Mouse (Mus musculus) lung, postnatal 36 days (tissue): ENCODE data around the gene Fars2.

Experiments
- DNase-seq: peaks from one replicate; pipeline ENCODE4 v3.0.0; 2022; ENCODE audit warnings: mixed read lengths

Fars2 gene

DNA sequence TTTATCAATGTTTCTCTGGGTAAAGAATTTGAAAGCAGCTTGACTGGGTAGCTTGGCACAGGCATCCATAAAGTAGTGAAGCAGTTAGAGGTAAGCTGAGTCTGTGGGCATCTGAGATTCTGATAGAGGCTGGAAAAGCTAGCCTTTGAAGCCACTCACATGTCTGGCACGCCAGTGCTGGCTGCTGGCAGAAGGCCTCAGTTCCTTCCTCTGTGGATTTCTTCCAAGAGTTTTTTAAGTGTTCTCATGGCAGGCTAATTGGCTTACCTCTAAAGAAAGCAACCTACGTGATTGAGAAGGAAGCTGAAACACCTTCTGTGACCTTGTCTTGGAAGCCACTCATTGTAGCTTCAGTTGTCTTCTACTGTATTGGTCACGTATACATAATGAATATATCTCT, 600.2 kb downstream of the Fars2 start:
- DNase-seq: peak; percentile 55

DNA sequence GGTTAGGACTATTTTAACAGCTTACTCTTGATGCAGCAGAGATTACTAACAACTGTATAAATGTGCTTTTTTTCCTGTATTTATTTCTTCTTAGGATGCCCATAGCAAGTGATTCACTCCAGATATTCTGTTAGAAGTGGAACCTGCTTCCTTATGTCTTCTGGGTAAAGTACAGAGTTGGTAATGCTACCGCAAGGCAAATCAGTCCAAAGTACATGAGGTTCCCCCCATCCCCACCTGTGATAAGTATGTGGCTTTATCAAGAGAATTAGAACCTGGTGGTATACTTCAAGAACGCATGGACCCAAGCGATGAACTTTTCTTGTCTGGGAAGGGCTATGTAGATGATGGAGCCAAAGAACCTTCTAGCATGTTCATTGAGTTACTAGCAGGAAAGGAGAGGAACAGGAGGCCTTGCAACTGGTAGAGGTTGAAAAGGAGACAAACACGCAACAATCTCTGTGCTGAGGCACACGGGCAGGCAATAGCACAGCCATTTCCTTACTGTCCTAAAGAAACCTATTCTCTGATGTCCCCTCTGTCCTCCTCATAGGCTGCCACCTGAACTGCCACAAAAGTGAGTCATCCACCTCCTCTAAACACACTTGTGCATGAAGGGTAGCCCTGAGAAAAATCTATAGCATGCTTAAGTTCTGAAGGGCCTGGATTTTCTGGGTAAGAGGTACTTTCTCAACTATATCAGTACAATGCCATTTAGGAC, 603.2 kb downstream of the Fars2 start:
- no peak for DNase-seq

DNA sequence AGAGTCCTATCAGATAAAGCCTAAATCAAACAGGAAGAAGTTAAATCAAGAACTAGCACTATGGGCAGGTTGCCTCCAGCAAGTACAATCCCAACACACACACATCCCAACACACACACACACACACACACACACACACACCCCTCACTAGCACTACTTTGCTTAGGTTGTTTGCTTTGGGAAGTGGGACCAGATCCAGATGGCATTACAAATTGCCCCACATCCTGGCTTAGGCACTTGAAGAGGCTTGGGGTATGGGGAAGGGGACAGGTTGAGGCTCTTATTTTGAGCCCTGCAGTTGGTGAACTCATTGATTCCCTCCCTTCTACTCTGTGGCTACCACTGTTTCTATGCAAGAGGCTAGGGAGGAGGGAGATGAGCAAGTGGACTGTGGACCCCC, 605.1 kb downstream of the Fars2 start:
- DNase-seq: no peak

DNA sequence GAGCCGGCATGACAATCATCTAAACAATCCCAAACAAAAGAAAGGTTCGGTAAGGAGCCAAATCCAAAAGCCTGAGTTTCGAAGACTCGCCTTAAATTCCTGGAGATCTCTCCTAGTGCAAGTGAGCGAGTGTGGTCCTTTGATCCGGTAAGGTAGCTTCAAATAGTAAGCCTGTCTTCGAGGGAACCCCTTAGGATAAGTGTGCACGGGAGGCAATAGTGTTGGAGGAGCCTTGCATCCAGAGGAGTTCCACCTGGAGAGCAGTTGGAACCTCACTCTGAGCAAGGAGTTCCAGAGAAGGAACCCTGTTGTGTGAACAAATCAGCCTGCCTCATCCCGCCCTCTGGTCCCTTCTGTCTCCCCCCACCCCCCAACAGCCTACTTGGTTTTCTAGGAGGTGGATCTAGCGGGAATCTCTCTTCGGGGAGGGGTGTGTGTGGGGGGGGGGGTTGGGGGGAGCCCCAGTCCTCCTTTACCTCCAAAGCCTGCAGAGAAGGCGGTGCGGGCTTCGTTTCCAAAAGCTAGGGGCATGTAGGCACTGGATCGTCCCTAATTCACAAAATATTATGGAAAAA, 606.6 kb downstream of the Fars2 start:
- no peak for DNase-seq

DNA sequence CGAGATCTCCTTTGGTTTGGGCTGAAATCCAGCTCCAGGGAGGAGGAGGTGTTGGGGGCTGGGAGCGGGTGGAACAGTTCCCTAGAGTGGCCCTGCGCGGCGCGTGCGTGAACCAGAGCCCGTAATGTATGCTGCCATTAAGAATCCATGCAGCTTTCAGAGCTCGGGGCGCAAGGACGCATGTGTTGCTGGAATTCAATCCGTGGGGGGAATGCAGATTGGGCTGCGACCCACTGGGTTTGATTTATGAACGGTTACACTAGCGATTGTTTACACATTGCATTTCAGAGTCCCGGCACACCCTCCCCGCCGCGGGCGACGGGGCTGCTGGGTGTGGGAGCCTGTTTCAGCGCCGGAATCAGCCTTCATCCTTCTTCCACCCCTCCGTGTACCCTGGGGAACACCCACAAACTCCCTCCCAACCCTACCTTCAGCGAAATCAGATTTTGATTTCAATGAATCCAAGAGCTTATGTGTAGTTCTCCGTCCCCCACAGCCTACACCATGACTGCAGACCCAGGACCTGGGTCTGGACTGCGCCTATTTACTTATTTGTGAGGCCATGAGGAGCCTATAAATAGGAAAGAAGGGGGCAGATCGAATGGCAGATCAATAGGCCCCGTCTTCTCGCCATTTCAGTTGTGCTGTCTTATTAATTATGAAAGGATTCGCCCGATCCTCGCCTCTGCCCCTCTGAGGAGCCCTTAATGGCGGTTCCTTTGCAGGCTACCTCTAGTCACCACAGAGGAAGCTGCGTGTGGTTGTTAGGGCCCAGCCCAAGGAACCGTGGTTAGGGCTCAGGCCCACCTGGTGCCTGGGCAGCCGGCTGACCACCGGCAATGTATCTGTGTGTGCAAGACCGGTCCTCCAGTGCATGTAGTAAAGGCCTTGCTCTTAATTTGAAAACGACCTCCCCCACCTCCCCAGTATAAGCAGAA, 607.6 kb downstream of the Fars2 start:
- DNase-seq: no peak

DNA sequence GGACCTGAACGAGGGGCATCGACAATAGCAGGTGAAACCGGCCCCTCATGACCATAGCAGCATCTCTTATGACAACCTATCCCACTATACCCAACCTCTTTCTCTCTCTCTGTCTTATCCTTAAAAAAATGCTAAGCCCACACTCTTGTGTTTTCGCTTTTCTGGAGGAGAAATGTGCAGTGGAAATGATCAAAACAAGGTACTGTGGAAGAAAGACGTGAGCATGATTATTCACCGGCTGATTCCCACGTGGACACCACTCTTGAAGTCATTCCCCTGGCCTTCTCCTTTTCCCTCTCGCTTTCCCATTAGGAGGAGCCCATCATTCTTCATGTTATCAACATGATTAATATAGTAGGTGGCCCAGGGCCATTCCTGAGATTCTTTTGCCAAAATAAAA, 608.7 kb downstream of the Fars2 start:
- DNase-seq: no peak

DNA sequence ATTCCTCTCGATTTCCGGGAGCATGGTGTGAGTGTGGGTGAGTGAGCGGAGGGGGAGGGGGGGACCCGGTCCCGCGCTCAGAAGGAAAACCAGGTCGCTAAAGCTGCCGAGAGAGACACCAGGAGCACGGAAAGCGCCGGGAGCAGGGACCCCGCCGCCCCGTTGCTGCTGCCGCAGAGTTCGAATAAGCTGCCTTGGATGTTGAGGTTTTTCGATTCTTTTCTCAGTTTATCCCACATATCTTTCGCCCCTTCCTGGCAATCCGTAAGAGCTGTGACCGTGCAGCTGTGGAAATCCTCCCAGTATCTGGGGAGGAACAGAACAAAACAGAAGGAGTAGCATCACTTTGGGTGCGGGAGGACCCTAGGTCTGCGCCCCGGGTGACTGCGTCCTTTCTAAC, 609.3 kb downstream of the Fars2 start:
- DNase-seq: no peak

DNA sequence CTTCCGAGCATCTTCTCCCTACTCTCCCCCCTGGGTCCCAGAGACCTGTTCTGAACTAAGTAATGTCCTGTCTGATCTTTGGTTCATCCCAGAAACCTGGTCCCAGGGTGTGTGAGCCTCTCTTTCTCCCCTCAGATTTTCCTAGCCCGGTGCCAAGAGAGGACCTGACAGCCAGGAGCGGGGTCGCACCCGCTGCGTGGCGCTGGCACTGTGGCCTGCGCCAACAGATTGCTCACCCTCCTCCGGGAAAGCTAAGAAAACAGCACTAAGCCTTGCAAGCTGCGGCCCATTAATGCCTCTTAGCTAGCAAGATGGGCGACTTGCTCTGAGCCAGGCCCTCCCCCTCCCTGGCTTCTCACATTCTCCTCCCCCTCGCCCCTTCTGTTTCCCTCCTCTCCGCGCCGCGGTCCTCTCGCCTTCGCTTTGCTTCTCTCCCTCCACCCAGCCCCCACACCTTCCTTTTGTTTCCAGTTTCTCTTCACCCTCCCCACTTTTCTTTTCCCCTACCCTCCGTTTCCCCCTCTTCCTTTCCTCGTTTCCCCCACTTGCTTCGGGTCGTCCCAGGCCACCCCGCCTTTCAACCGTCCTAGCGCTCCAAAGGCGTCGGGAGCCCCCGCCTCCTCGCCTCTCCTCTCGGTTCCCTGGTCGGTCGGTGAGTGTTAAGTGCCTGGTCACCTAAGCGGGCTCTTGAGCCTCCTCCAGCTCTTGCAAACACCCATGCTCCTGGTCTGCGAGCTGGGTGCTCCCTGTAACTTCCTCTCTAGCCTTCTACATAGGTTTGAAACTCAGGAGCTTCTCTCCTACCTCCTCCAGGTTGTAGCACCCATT, 610.0 kb downstream of the Fars2 start:
- peak; percentile 60 for DNase-seq

DNA sequence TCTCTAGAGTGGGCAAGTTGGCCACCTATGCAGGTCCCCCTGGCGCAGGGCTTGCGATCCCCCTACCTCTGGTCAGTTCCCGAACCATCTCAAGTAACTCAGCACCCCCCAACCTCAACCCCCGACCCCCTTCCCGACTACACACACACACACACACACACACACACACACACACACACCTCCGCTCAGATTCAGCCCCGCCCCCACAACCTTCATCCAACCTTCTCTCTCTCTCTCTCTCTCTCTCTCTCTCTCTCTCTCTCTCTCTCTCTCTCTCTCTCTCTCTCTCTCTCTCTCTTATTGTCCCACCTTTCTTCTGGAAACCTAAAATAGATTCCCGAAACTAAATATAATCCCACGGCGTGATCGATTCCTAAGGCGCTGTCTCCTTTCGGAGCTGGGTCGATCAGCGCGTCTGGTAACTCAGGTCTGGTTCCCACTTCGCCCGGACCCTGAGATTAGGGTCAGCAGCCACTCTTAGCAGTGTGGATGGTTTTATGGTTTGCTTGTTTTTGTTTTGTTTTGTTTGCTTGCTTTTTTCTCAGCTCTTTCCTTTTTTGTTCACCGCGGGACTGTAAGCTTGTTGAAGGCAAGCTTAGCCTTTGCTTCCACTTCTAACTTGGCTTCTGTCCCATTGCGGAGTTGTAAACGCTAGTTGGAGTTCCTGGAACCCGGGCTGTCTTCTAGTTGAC, 610.7 kb downstream of the Fars2 start:
- no peak for DNase-seq

DNA sequence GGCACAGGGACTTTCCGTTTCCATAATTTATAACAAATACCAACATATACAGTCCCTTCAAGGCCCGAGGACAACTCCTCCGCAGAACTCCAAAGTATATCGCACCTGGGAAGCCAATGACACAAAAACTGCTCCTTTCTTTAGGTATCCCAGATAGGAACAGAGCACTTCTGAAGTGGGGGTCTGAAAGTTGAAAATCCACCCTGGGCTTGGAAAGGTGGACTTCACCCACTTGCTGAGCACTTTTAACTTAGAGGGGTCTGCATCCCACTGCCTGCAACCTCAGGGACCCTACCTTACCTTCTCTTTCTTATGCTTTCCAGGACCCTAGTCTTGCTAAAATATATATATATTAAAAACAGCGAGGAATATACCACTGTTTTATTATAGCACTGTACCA, 611.3 kb downstream of the Fars2 start:
- DNase-seq: no peak

DNA sequence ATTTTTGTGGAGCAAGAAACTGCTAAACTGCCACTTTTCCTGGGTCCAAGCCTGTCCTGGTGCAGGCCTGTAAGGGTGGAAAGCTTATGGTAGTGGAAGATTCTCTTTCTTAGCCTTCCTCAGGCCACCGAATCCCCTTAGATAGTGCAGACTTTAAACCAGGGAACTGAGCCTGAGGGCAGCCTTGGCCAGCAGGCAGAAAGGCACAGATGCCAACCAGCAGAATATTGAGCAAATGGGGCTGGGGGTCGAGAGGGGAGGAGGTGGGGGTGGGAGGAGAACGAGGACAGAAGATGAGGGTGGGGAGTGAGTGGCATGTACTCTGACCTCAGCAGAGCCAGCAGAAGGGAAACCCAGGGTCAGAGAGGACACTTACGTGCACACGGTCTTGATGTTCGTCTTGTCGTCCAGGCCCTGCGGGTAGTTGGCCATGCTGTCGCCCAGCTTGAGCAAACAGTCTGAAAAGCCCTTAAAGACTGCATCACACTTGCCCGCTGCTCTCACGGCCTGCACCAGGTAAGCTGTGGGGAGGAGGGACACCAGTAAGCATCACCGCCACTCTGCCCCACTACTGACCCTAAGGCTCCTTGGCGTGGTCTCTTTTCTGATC, 612.6 kb downstream of the Fars2 start:
- DNase-seq: no peak

DNA sequence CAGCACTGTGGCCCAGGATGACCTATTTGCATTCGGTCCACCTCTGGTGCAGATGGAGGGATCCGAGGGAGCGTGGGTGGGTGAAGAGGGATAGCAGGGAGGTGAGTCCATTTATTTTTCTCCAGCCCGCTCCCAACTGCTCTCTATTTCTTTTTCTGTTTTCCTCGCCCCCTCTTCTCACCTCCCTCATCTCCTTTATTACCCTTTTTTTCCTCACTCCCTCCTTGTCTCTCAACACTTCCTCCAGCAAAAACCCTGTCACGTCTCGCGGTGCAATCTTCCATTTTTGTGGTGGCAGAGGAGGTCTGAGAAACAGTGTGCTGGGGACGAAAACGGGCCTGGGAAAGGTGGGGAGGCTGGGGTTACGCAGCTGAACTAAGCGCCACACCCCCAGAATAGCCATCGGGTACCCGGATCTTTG, 613.1 kb downstream of the Fars2 start:
- no peak for DNase-seq

DNA sequence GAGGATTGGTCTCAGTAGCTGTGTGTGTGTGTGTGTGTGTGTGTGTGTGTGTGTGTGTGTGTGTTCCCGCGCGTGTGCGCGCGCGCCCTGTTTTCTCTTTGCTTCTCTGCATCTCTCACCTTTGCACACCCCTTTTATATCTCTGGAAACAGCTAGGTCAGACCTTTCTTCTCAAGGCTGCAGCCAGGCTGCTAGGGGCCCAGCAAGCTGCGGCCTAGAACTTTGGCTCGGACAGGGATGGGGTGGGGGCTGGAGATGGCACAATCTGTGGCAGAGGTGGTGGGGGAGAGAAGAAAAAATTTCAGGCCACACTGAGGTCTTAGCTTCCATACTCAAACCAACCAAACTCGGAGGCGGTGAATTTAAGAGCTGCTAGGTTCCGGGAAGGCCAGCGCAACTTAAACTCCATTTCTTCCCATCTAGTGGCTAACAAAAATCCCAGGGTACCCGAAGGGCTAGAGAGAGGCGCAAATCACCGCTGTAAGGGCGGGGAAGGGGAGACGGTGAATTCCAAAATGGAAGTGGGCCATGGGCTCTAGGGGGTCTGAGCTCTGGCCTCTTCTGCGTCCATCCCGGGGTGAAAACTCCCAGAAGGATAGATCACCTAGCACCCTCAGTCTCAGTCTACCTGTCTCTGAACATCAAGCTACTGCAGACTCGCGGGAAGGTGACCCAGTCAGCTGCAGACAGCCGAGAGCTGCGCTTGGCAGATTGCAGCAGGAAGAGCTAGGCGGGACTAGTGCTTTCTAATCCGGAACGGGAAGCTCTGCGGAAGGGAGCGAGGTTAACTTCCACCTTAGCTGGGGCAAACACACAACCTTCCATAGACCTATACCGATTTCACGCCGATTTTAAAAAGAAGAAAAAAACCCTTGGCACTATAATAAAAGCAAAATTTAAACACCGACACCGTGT, 614.1 kb downstream of the Fars2 start:
- no peak for DNase-seq

DNA sequence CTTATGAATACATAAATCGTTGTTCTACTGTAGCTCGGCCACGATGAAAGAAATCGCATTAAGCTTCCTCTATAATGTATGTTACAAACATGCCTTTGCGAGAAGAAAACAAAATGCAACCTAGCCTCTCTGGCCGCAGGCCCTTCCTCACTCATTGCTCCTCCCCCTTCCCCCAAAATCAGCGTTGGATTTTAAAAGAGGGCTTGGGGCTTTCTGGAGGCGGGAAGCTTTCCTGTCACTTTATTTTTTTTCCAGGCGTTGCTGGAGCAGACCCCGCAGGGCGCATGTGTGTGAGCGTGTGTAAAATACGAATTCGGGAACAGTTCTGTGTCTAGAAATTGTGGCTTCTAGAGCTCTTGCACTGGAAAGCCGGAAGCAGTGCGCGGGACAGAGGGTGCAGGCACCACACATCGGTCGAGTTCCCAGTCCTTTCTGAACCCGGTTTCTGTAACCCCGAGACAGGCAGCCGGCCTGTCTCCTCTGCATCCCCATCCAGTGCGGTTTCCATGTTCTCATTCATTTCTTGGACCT, 614.8 kb downstream of the Fars2 start:
- no peak for DNase-seq

DNA sequence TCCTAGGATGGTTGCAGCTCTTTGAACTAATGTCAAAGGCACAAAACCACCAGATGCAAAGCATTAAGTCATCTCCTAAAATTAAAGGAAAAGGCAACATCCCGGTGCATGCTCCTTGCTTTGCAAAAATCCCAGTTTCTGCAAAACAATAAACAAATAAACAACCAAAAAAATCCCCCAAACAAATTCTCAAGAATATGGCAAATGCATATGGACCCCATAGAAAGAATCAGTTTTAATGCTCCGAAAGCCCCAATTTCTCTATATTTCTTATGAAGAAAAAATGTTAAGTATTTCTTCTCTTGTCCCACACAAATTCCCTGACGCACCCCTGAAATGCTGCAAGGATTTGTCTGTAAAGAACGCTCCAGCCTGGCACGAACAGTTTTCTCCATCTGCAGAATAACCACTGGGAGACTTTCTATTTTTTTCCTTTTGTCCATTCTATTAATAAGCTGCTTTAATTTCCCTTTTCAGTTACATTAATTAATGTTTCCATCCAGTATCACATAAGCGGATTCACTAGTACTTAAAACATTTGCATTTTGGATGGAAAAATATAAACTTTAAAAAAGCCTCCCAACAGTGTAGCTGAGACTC, 615.8 kb downstream of the Fars2 start:
- no peak for DNase-seq

DNA sequence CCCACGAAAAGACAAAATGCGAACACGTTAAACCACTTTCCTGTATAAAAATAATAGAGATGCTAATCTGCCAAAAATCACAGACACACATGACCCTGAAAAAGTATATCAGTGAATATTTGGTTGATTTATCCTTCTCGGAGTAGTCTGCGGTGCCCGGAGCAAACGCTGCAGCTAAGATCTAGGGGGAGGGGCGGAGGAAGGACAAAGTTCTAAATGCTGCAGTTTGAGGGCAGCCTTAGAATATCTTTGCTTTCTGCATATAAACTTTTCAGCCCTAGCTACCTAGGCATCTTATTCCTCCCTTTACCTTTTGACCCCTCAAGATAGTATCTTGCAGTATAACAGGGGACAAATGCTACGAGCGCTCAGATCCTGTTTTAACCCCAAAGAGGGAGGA, 616.4 kb downstream of the Fars2 start:
- DNase-seq: no peak

DNA sequence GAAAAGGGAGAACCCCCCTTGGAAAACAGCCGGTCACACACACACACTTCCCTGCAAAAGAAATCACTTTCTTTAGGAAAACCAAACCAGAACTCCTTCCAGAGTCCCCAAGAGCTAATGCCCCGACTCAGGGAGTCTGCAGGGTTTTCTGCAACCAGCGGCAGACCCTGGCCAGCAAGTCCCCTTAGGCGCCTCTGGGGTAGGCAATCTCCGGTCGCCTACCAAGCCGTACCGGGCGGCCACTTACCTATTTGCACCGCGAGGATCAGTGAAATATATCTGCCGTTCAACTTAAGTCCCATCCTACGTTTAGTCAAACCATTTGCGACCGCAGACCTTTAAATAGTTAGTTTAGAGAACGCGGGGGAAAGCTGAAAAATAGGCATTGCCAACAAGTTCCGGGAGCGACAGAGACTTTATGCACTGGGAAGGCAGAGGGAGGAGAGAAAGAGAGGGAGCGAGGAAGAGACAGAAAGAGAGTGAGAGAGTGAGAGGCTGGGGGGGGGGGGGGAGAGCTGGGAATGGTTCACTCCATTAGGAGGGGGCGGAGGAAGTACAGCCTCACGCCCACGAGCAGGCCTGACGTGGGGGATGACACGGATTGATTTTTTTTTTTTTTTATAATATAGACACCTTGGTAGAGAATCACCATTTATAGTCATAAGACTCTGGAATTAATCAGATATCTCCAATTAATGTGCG, 616.9 kb downstream of the Fars2 start:
- DNase-seq: no peak

DNA sequence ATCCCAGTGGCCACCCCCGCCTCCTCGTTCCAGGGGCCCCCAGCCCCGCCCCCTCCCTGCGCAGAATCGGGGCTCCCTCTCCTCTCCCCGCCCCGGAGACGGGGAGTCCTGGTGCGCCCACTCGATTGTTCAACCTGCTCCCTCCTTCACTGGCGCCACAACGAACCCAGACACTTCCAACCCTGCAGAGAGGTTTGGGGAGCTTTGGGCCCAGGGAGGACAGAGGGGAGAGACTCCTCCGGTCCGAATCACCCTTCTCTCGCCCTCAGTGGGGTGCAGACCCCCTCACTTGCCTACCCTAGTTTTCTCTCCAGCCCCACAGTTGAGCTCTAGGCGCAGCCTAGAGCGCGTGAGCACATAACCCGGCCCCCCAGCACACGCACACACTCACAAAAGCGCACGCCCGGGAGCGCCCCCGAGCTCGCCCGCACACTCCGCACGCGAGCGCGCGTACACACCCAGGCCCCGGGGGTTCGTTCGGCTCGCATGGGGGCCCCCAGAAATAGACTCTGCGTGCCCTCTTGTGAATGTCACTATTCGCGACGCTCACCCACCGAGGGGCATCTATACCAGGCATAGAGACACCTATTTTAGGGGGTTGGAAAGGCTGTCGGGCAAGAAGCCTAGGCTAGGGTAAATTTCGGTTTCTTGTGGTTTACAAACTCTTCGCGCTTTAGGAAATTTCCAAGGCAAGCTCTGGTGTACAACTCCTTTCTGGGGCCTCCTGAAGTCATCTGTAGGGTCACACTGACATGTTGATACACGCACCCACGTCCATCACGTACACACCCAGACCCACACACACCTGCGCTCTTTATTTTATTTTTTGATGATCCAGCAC, 617.7 kb downstream of the Fars2 start, which contains the start of gene Nrn1:
Nrn1 (minus strand) TSS at position 401 of the 841 bp plus-strand sequence.
- DNase-seq: no peak
